Mouse (Mus musculus): ENCODE data around the gene Dtnb.

GRCm38 (mm10) chr12:3539605-3540004 is 32.6 kb upstream of the Dtnb start:
- TF ChIP-seq CTCF (IDR thresholded peaks at IDR 0.05; ENCODE audit: low read depth) = no peak
- no peak for TF ChIP-seq EP300 (IDR thresholded peaks at IDR 0.05; ENCODE audit: low read depth)

Measured in heart, postnatal 0 days (tissue).